In the genomic region with DNA sequence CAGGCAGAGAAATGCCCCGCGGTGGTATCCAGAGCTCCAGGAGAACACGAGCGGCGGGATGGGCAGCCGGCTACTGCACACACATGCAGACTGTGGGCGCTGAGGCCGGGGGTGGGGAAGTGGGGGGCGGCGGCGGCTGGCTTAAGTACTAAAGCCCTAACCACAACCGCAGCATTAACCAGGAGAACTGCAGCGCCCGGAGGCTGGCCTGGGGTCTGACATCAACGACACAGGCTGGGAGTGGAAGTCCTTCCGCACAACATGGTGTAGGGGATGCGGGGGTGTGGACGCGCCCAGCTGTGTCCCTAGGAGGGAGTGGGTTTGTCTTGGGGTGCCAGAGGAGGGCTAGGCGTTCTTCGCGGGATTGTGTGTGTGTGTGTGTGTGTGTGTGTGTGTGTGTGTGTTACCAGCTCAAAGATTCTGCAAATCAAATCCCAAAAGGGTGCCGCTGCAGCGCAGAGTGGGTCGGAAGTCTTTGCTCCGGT, we compare ENCODE assay signal across 8 mouse cellular contexts. TPM values are rescaled to one million over a fixed set of nuclear protein-coding genes. Genes with fewer than 3 reads are reported as not detected.
DNase-seq lines count a peak whose midpoint lies in the region; ATAC-seq and TF ChIP-seq lines count a peak whose summit lies in the region.

No protein-coding gene starts in this region.

- no peak for TF ChIP-seq POLR2A in cerebellum, adult 2 months (IDR thresholded peaks at IDR 0.05; ENCODE audit: borderline replicate concordance, insufficient read depth, low read length)
- no peak for TF ChIP-seq POLR2A in limb, embryonic 14.5 days (IDR thresholded peaks at IDR 0.05; ENCODE audit: borderline replicate concordance, extremely low read depth, insufficient read depth, insufficient read length)
- TF ChIP-seq POLR2A in testis, adult 2 months (IDR thresholded peaks at IDR 0.05; ENCODE audit: control insufficient read depth, low read depth, low read length): no peak

- ATAC-seq in cerebellum, adult (ENCODE audit: insufficient number of reproducible peaks, low FRiP score, low TSS enrichment): no peak
- ATAC-seq in intestine, postnatal 0 days: no peak
- no peak for ATAC-seq in limb, embryonic 14.5 days (ENCODE audit: low FRiP score, low read depth)

- peak overlapping the region; percentile 86 for H3K27ac ChIP-seq in cerebellum, adult 2 months (ENCODE audit: insufficient read depth, low read length)
- no peak overlapping the region for H3K27ac ChIP-seq in intestine, postnatal 0 days (ENCODE audit: low read depth, low read length)
- peak overlapping the region; percentile 93; the same call in 1 of the 2 replicates for H3K27ac ChIP-seq in limb, embryonic 14.5 days (replicated peaks; ENCODE audit: low read depth, low read length)
- H3K27ac ChIP-seq in testis, adult 2 months (ENCODE audit: control insufficient read depth, insufficient read depth, low read depth, low read length): no peak overlapping the region

- H3K4me1 ChIP-seq in cerebellum, adult 2 months (ENCODE audit: control insufficient read depth, insufficient read depth, low read length): no peaks in the 10 kb centered on the region; the same call in 1 of the 2 replicates
- peaks cover 3% of the 10 kb centered on the region; the same call in 1 of the 2 replicates for H3K4me1 ChIP-seq in intestine, postnatal 0 days (replicated peaks; ENCODE audit: control insufficient read depth, insufficient read depth, low read length)
- peaks cover 47% of the 10 kb centered on the region for H3K4me1 ChIP-seq in limb, embryonic 14.5 days (ENCODE audit: control insufficient read depth, insufficient read depth, low read length)
- H3K4me1 ChIP-seq in testis, adult 2 months (ENCODE audit: control insufficient read depth, insufficient read depth, low read length): peaks cover 7% of the 10 kb centered on the region

- no peaks in the 10 kb centered on the region for H3K36me3 ChIP-seq in intestine, postnatal 0 days (ENCODE audit: control insufficient read depth, insufficient read depth)
- no peaks in the 10 kb centered on the region for H3K36me3 ChIP-seq in limb, embryonic 14.5 days (ENCODE audit: control insufficient read depth, insufficient read depth, low read length)
- no peaks in the 10 kb centered on the region for H3K36me3 ChIP-seq in testis, adult 2 months (ENCODE audit: control insufficient read depth, insufficient read depth, low read length)

- H3K9me3 ChIP-seq in intestine, postnatal 0 days (ENCODE audit: control insufficient read depth): no peaks in the 10 kb centered on the region
- no peaks in the 10 kb centered on the region for H3K9me3 ChIP-seq in limb, embryonic 14.5 days (ENCODE audit: control insufficient read depth, low read length)

- intact Hi-C loops in gastrocnemius, postnatal 14 days (cut with DNase I; ENCODE audit: low total_unique reads): loop anchor here (5.0 kb wide), 1 partner anchor 98 kb away; no protein-coding TSS in a partner anchor

- TF ChIP-seq CTCF in cerebellum, adult 2 months (IDR thresholded peaks at IDR 0.05; ENCODE audit: borderline replicate concordance, insufficient read depth, low read depth, low read length): no peak
- no peak for TF ChIP-seq CTCF in intestine, postnatal 0 days (IDR thresholded peaks at IDR 0.05; ENCODE audit: low read depth)
- TF ChIP-seq CTCF in testis, adult 2 months (IDR thresholded peaks at IDR 0.05; ENCODE audit: control insufficient read depth, insufficient read depth, insufficient replicate concordance, low read depth, low read length): no peak

- WGBS in cerebellum, adult 2 months: under 1% methylated on average over 26 of the region's 26 CpGs
- WGBS in intestine, postnatal 0 days: 4% methylated on average over 26 of the region's 26 CpGs
- 1% methylated on average over 26 of the region's 26 CpGs for WGBS in limb, embryonic 14.5 days

- H3K4me3 ChIP-seq in cerebellum, adult 2 months (replicated peaks; ENCODE audit: insufficient read depth, low read depth, low read length): peak overlapping the region; percentile 74
- peak overlapping the region; percentile 60 for H3K4me3 ChIP-seq in intestine, postnatal 0 days (ENCODE audit: low read depth, low read length)
- H3K4me3 ChIP-seq in limb, embryonic 14.5 days (replicated peaks; ENCODE audit: low read length): peak overlapping the region; percentile 84
- H3K4me3 ChIP-seq in testis, adult 2 months (ENCODE audit: control insufficient read depth, low read depth, low read length): peak overlapping the region; percentile 94

- DNase-seq in cerebellum, adult 2 months: peak; percentile 54 to 65
- peak; percentile 64 for DNase-seq in cerebellum, adult 9-11 months
- peak; percentile 43 for DNase-seq in gastrocnemius, postnatal 14 days
- peak; percentile 15 for DNase-seq in limb, embryonic 14.5 days (ENCODE audit: low spot score)
- DNase-seq in natural killer cell, adult 2 months (ENCODE audit: low spot score in 2 of 2): peak; percentile 39 to 40

- H3K9ac ChIP-seq in intestine, postnatal 0 days (ENCODE audit: low read depth, low read length): peak overlapping the region; percentile 74
- peak overlapping the region; percentile 80 for H3K9ac ChIP-seq in limb, embryonic 14.5 days (ENCODE audit: low read depth, low read length, severe bottlenecking)

- no peaks in the 10 kb centered on the region for H3K27me3 ChIP-seq in cerebellum, adult 2 months (ENCODE audit: control insufficient read depth, insufficient read depth, low read length)
- H3K27me3 ChIP-seq in intestine, postnatal 0 days (replicated peaks; ENCODE audit: control insufficient read depth, insufficient read depth, low read length): no peaks in the 10 kb centered on the region
- no peaks in the 10 kb centered on the region for H3K27me3 ChIP-seq in limb, embryonic 14.5 days (ENCODE audit: control insufficient read depth, insufficient read depth, low read length)
- H3K27me3 ChIP-seq in testis, adult 2 months (ENCODE audit: control insufficient read depth, insufficient read depth, low read length): no peaks in the 10 kb centered on the region

- H3K4me2 ChIP-seq in intestine, postnatal 0 days (replicated peaks; ENCODE audit: low read depth): peak overlapping the region; percentile 100
- H3K4me2 ChIP-seq in limb, embryonic 14.5 days (replicated peaks; ENCODE audit: low read depth, low read length, severe bottlenecking): peak overlapping the region; percentile 94

RNA-seq across cellular contexts. Expression of gene Srgap2, which starts 2.0 kb away (rescaled TPM):
- 83.1 and 94.6 TPM in 2 replicates for polyA plus RNA-seq in cerebellum, adult 2 months (2012; rRNA removed)
- 10 to 100 TPM; 21.2 to 21.5 TPM for total RNA-seq in gastrocnemius, postnatal 14 days (2021)
- polyA plus RNA-seq in intestine, postnatal 0 days (2015; fragmentation: Nextera tagmentation; extraction: Ambion mirVana): 3.1 and 5.4 TPM in 2 replicates
- polyA plus RNA-seq in limb, embryonic 14.5 days (2012; rRNA removed): 38.9 and 43.1 TPM in 2 replicates
- polyA plus RNA-seq in limb, embryonic 14.5 days (2014; fragmentation: Nextera tagmentation; extraction: Ambion mirVana): 20.5 and 23.6 TPM in 2 replicates
- 12.4 and 12.6 TPM in 2 replicates for polyA plus RNA-seq in testis, adult 2 months (2012; rRNA removed)

RNA-seq across cellular contexts. Expression of gene Fam72a, which starts 2.6 kb away (rescaled TPM):
- polyA plus RNA-seq in cerebellum, adult 2 months (2012; rRNA removed): 1.9 TPM in 2 replicates
- total RNA-seq in gastrocnemius, postnatal 14 days (2021): under 1 TPM; 0.49 to 0.72 TPM
- polyA plus RNA-seq in intestine, postnatal 0 days (2015; fragmentation: Nextera tagmentation; extraction: Ambion mirVana): 0.86 and 1.1 TPM in 2 replicates
- polyA plus RNA-seq in limb, embryonic 14.5 days (2012; rRNA removed): 1.8 and 2.5 TPM in 2 replicates
- 2.1 and 2.3 TPM in 2 replicates for polyA plus RNA-seq in limb, embryonic 14.5 days (2014; fragmentation: Nextera tagmentation; extraction: Ambion mirVana)
- 1.3 TPM in 2 replicates for polyA plus RNA-seq in testis, adult 2 months (2012; rRNA removed)

Comparison
In these comparisons a context has a peak if more than half of its experiments do, and no peak if none do; other contexts are left out.
1. H3K27ac ChIP-seq: peak in cerebellum, adult 2 months (single experiment) and limb, embryonic 14.5 days (single experiment); none in intestine, postnatal 0 days (single experiment) and testis, adult 2 months (single experiment).
2. Peak in every context shown above with its lines, with median percentiles within 50 percentile points of each other: DNase-seq and H3K4me3 ChIP-seq.